Mouse (Mus musculus) left cerebral cortex, postnatal 10 days (tissue): ENCODE measurements around the gene Zfand6. TPM values are rescaled to one million over a fixed set of nuclear protein-coding genes. Genes with fewer than 3 reads are reported as not detected.

Source experiments
- DNase-seq, 2 experiments: peaks; one replicate each; pipeline ENCODE4 v3.0.0; 2021 to 2022; ENCODE audit warnings: low spot score in 2 of 2, mixed read lengths in 1 of 2; ENCODE audit errors: extremely low spot score in 1 of 2
- intact Hi-C: fragments of 180-260 bp; cut with DNase I; formaldehyde crosslinking; loops from one replicate; pipeline ENCODE4 v1.15.1; 2025
- total RNA-seq, 2 experiments: library from RNA; stranded (reverse); gene quantifications; 2 replicates each; pipeline ENCODE4 v1.2.3; 2021

Gene Zfand6
- total RNA-seq, 2 experiments from 2014 or later: 53.0 to 55.1 TPM

DNA sequence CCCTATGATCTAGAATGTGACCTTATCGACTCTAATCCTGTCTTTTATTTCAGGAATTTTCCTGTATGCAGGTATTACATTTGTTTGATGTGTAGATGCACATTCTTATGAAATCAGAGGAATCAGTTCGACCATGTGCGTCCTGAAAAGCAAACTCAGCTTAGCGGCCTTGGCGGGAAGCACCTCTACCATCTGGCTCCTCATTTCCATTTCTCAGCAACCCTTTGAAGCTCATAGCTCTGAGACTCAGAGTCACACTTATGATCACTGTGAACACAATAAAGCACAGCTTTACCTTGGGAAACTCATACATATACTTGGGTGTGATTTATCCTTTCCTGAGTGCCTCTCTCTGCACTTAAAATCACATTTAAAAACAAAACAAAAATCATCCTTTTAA lies 21.8 kb downstream of the Zfand6 start:
- intact Hi-C loops: no loop called here
- DNase-seq: no peak

DNA sequence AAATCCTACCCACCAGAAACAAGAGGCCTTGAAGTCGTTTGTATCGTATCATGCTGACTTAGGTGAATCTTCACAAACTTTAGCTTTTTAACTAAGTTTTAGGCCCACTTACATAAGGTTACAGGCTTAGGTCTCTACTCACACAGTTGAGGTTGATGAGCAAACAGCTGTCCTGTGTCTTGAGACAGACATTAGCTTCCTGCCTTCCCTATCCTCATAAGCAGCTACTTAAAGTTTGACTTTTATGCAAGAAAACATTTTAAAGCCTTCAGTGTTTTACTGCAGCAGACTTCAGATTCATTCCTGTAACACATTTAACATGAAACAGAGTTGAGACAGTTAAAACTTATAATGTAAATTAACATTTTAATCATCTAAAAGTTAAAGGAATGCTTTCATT lies 37.0 kb downstream of the Zfand6 start:
- no peak for DNase-seq
- intact Hi-C loops: no loop called here

DNA sequence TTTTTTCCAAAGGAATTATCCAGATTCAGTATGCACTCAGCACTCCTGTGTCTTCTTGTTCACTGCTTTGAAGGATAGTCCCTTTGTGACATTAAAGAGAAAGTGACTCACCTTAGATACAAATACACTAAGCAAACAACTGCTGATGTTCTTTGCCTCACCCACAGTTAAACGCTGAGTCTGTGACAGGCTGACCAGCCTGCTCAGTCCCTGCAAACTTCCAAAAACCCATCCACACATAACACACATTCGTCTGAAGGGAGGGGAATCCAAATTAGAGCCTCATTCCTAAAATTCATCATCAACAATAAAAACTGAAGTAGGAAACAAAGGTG lies 37.8 kb downstream of the Zfand6 start:
- no peak for DNase-seq
- intact Hi-C loops: no loop called here

DNA sequence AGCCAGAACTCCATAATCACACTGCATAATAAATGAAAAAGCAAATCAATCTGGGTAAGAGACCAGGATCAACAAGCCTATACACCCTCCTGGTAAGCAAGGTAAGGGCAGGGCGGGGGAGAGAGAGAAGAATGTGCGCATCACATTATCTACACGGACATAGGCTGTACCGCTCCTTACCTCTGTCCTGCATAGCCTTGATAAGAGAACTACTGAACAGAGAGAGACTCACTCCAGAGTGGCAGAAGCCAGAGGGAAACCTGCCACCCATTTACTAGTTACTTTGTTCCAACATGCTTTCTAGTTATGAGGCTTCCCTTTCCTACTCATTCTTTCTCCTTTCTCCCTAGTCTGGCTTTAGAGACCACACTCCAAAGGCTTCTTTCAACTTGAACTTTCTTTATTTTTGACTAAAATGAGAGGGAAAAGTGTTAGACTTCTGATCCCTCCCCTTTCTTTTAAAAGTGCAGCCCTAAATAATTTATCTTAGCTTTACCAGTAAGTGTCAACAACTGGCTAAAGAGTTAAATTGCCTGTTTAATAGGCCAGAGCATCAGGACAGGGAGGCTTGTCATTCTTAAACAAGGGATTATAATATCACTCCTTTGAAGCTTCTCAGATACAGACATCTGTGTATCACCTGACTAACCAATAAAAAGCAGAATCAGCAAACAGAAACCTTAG lies 38.3 kb downstream of the Zfand6 start:
- intact Hi-C loops: no loop called here
- no peak for DNase-seq

DNA sequence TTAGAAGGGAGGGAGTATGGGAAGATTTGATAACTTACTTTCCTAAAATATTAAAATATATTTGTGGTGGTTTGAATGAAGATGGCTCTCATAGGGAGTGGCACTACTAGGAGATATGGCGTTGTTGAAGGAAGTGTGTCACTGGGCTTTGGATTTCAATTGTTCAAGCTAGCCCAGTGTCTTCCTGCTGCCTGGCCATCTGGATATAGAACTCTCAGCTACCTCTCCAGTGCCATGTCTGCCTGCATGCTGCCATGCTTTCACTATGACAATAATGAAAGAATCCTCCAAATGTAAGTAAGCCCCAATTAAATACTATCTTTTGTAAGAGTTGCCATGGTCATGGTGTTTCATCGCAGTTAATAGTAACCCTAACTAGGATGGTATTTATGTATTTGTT lies 40.7 kb downstream of the Zfand6 start:
- intact Hi-C loops: no loop called here
- no peak for DNase-seq

DNA sequence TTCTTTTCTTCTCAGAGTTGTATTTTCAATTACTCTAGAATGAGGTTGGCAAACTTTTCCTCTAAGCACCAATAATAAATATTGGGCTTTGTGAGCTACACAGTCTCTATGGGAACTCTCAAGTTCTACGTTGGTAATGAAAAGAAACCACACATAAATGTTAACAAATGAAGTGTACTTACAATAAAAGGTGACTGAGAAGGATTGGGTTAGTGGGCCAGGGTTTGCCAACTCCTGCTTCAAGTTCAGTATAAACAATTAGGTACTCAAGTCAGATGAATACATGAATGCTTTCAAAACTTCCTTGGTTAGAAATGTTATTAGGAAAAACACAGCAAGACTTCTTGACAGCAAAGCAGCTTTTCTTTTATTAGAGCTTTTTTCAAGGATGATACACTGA lies 43.5 kb downstream of the Zfand6 start:
- intact Hi-C loops: no loop called here
- DNase-seq: no peak

DNA sequence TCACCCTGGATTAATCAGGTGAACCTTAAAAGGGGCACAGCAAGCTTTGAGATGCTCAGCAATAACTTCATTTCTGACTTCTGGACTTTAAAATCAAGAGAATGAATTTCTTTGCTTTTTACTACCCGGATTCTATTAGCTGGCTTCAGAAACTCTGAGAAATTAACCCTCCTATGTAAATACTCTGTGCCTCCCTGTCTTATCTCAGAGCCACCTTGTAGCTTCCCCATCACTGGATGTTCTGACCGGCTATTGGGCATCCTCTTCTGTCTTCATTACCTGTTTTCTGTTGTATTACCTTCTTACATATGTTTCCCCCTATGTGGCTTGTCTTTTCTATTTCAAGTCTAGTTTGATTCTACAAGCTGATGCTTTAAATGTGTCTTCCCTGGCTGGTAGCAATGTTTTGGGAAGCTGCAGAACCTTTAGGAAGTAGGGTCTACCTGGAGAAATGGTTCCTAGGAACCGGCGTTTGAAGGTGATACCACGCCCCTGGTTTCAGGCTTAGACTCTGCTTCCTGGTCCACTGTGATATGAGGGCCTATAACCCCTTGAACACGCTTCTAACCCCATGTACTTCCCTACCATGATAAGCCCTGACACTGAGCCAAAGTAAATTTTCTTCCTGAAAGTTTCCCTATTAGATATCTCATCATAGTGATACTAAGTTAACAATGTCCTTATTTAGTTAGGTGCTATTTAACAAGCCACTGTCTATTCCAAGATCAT lies 46.3 kb downstream of the Zfand6 start:
- no peak for DNase-seq
- intact Hi-C loops: no loop called here

- intact Hi-C loops: no loop called here
- no peak for DNase-seq
Measured at GRCm38 (mm10) chr7:84642159-84642928, 47.4 kb downstream of the Zfand6 start.

GRCm38 (mm10) chr7:84636939-84637338 lies 52.8 kb downstream of the Zfand6 start:
- DNase-seq: no peak
- intact Hi-C loops: no loop called here

DNA sequence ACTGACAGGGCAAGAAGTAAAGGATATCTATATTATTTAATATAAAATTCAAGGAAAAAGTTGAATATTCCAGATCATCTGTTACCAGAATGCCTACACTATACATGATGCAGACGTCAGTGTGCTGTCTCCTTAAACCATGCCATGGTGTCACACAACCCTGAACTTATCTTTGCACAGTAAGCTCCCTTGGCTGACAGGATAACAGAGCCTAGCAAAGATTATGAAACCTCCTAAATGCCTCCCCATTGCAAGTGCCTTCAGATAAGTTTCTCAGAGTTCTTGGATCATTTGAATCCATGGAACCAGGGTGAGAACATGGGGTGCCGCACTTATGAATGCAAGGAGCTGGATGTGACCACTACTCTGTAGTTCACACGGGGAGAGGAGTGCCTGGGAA lies 57.9 kb downstream of the Zfand6 start:
- intact Hi-C loops: no loop called here
- DNase-seq: no peak

DNA sequence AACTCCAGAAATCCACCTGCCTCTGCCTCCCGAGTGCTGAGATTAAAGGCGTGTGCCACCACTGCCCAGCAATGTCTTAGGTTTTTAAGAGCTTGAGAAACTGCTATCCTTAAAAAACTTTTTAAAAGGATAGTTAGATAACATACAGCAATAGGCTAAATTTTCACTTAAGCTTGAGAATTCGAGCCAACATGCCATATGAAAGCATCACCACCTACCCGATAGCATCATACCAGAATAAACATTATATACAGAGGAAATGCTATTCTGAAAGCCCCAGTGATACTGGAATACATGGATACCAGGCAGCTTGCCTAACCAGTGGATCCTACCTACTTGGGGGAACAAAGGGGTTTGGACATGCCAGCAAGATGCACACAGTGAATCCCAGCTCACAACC lies 66.0 kb downstream of the Zfand6 start:
- no peak for DNase-seq
- intact Hi-C loops: no loop called here

DNA sequence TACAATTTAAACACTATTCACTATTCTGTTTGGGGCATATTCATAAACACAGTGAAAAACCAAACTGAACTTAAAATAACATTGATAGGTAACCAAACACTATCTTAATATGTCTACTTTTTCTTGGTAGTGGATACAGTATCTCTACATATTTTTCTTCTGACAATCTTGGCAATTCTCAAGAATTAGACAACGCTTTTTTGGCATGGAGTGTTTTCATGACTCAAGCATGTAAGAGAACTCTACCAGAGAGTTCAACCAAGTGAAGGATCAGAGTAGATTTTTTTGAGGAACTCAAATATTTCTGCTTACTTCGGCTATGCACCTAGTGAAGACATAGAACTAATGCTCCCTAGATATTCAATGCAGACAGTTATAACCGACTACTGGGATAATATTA lies 68.8 kb downstream of the Zfand6 start:
- intact Hi-C loops: no loop called here

DNA sequence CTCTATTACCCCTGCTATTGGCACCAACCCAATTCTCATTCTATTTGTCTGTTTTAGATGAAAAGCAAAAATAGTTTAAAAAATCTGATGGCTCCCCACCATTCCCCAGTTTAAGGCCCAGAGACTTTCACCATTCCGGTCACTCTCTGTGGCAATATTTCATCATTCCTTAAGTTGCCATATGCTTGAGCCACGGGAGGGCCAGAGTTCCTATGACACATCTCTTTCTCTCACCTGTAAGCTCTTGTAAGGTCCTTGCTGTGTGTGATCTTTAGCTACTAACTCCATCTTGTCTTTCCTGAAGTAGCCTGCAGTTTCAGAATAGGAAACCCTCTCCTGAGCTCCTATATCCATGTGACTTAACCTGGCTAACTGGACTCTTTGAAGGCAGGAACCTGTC lies 70.8 kb downstream of the Zfand6 start:
- intact Hi-C loops: no loop called here
- DNase-seq: no peak

More for the DNA sequence above, 68.8 kb downstream of the Zfand6 start:
- no peak for DNase-seq

- no peak for DNase-seq
- intact Hi-C loops: no loop called here
Measured at GRCm38 (mm10) chr7:84612445-84612844, 77.3 kb downstream of the Zfand6 start.

DNA sequence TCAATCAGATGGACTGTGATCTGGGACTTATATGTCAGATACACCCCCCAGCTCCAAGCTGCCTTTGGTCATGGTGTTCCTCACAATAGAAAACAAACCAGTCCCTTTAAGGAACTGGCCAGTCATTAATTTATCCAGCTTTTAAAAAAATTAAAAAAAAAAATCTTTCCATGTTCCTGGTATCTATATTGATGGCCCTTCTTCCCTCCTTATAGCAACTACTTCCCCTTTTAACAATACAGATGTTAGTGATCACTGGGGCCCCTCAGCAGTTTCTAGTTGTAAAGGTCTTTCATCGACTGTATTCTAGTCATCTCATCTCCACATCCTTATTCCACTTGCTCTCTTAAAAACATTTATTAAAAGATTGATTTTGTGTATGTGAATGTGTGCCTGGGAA lies 78.2 kb downstream of the Zfand6 start:
- intact Hi-C loops: no loop called here
- no peak for DNase-seq

- intact Hi-C loops: loop anchor here (5.0 kb wide), 1 partner anchor 86 kb away; no protein-coding TSS in a partner anchor
- DNase-seq: peak in 1 of 2 experiments; percentile 58
Measured at GRCm38 (mm10) chr7:84606293-84606749, 83.4 kb downstream of the Zfand6 start, which contains the start of gene Fah. Fah (minus strand) TSS chr7:84606722.

GRCm38 (mm10) chr7:84605704-84606292 lies 84.0 kb downstream of the Zfand6 start:
- peak; percentile 62 to 90 for DNase-seq
- intact Hi-C loops: loop anchor here (5.0 kb wide), 1 partner anchor 87 kb away; no protein-coding TSS in a partner anchor

DNA sequence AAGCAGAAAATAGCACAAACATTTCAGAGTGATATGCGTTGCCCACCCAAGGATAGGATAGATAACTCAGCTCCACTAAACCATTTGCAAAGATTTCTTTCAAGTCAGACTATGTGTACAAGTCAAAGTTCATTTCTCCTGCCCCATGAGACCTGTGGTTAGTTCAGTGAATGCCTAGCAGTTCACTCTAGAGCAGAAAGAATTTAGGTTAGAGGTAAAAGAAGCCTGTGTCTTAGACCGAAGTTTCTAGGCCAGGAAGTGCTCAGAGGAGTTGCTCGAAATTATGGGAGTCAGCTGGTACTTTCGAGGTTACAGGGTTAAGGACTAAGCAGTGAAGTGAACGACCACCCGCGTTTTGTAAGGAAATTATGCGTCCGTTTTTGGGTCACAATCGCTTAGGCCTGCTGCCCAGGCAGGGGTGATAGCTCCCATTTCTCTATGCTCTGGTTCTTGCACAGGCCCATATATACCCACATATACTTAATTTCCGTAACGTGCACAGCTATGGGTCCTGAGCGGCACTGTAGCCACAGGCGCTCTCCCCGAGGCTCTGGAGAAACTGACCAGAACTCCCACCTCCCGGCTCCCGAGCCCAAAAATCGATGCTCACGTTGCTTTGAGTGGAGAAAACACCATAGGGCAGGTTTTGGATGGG lies 84.6 kb downstream of the Zfand6 start:
- no peak for DNase-seq
- intact Hi-C loops: loop anchor here (5.0 kb wide), 1 partner anchor 87 kb away; no protein-coding TSS in a partner anchor

DNA sequence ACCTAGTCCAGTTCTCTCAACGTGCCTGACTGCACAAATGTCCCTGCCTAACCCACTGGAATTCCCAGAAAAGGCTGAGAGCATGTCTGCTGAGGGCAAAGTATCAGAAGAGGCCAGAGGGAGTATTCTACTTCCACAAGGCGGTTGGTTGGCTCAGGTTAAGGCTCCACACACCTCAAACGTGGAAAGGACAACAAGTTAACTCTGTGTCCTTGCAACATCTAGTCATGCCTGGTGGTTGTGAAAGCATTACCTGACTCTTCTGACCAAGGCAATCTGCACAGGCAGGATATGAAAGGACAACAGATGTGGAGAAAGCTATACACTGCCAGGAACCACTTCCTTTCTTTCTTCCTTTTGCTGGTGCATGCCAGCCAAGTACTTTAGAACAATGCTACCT lies 85.3 kb downstream of the Zfand6 start:
- no peak for DNase-seq
- intact Hi-C loops: no loop called here
